20 mouse cellular contexts compared by ENCODE assay signal in the genomic region with DNA sequence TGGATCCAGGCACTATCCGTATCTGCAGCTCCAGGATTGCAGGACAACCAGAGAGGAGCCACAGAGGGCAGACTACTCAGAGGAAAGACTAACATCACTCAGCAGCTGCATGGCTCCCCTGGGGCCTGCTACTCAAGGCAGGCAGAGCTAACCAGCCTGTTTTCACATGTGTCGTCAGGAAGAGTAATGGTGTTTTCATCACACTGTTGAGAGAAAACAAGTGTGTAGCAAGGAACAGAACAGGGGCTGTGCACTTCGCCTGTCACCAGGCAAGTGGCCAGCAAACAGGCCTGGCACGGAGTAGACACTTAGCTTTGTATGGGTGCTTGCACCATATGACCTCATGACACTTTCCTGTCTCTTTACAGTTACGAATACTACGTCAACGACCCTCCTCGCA. TPM values are rescaled to one million over a fixed set of nuclear protein-coding genes. Genes with fewer than 3 reads are reported as not detected.
DNase-seq lines count a peak whose midpoint lies in the region; ATAC-seq lines count a peak whose summit lies in the region.
"Had no signal": no experiment of that assay in that cellular context is flagged by ENCODE, and none has a peak within 500 bp of the region (broad histone marks: within the 10 kb centered on the region; RNA-seq: fewer than 3 reads in every experiment).

No protein-coding gene starts in this region.

- H3K9ac ChIP-seq in hindbrain, embryonic 11.5 days (ENCODE audit: low read depth, low read length), result no peak overlapping the region
- no peak overlapping the region; the same call in 1 of the 2 replicates for H3K9ac ChIP-seq in hindbrain, embryonic 13.5 days
- H3K9ac ChIP-seq: embryonic facial prominence, embryonic 12.5 days; liver, embryonic 15.5 days had no signal

- 64% methylated on average over 8 of the region's 8 CpGs for WGBS in hindbrain, embryonic 11.5 days
- 58% methylated on average over 8 of the region's 8 CpGs for WGBS in hindbrain, embryonic 13.5 days

- peaks cover 16% of the 10 kb centered on the region for H3K27me3 ChIP-seq in hindbrain, embryonic 11.5 days (ENCODE audit: control insufficient read depth, insufficient read depth, low read length)
- H3K27me3 ChIP-seq in hindbrain, embryonic 13.5 days, result peaks cover 32% of the 10 kb centered on the region
- peaks cover 19% of the 10 kb centered on the region for H3K27me3 ChIP-seq in megakaryocyte, embryonic 14.5 days (replicated peaks)

- no peaks in the 10 kb centered on the region for H3K9me3 ChIP-seq in hindbrain, embryonic 11.5 days (ENCODE audit: control insufficient read depth, low read length)
- H3K9me3 ChIP-seq in hindbrain, embryonic 13.5 days, result no peaks in the 10 kb centered on the region
- no peaks in the 10 kb centered on the region for H3K9me3 ChIP-seq in megakaryocyte, embryonic 14.5 days
- H3K9me3 ChIP-seq: embryonic facial prominence, embryonic 12.5 days; forebrain, embryonic 10.5 days; liver, embryonic 15.5 days had no signal

- peaks cover 13% of the 10 kb centered on the region for H3K4me1 ChIP-seq in hindbrain, embryonic 11.5 days (replicated peaks; ENCODE audit: control insufficient read depth, insufficient read depth, low read length)
- peaks cover 54% of the 10 kb centered on the region for H3K4me1 ChIP-seq in hindbrain, embryonic 13.5 days (replicated peaks)
- H3K4me1 ChIP-seq in megakaryocyte, embryonic 14.5 days, result peaks cover 85% of the 10 kb centered on the region

- DNase-seq in adrenal gland, postnatal 10 days, result peak; percentile 41
- no peak for DNase-seq in adrenal gland, postnatal 25 days
- DNase-seq in hindbrain, embryonic 11.5 days (ENCODE audit: low spot score), result peak; percentile 33
- no peak for DNase-seq in frontal cortex, postnatal 10 days (ENCODE audit: low spot score in 2 of 2)
- DNase-seq in retina, postnatal 1 day, result no peak
- DNase-seq: cerebellum, adult 9-10 months; lung, postnatal 36 days; midbrain, embryonic 14.5 days; right cerebral cortex, postnatal 14 days; thymus, postnatal 14 days had no signal

- ATAC-seq in hindbrain, embryonic 11.5 days (ENCODE audit: low FRiP score), result no peak
- ATAC-seq in hindbrain, embryonic 13.5 days (ENCODE audit: low FRiP score), result no peak
- no peak for ATAC-seq in megakaryocyte, adult 5-6 weeks (ENCODE audit: poor library complexity, severe bottlenecking)
- ATAC-seq: intestine, embryonic 16.5 days had no signal

- H3K4me2 ChIP-seq in hindbrain, embryonic 11.5 days (replicated peaks; ENCODE audit: low read depth, low read length), result no peak overlapping the region
- H3K4me2 ChIP-seq in hindbrain, embryonic 13.5 days, result no peak overlapping the region
- H3K4me2 ChIP-seq: embryonic facial prominence, embryonic 12.5 days; liver, embryonic 15.5 days had no signal

- H3K4me3 ChIP-seq in hindbrain, embryonic 11.5 days (ENCODE audit: low read depth, low read length), result no peak overlapping the region
- no peak overlapping the region for H3K4me3 ChIP-seq in hindbrain, embryonic 13.5 days
- peak overlapping the region; percentile 65 for H3K4me3 ChIP-seq in megakaryocyte, embryonic 14.5 days (replicated peaks)
- H3K4me3 ChIP-seq: embryonic facial prominence, embryonic 12.5 days; forebrain, embryonic 10.5 days; liver, embryonic 15.5 days had no signal

- H3K27ac ChIP-seq in hindbrain, embryonic 11.5 days (ENCODE audit: low read depth, low read length), result no peak overlapping the region
- no peak overlapping the region for H3K27ac ChIP-seq in hindbrain, embryonic 13.5 days
- H3K27ac ChIP-seq: embryonic facial prominence, embryonic 12.5 days; forebrain, embryonic 10.5 days; liver, embryonic 15.5 days had no signal

- H3K36me3 ChIP-seq in hindbrain, embryonic 11.5 days (ENCODE audit: control insufficient read depth, insufficient read depth, low read length), result no peaks in the 10 kb centered on the region
- peaks cover 16% of the 10 kb centered on the region for H3K36me3 ChIP-seq in hindbrain, embryonic 13.5 days
- H3K36me3 ChIP-seq in megakaryocyte, embryonic 14.5 days (replicated peaks; ENCODE audit: low read length), result peaks cover 18% of the 10 kb centered on the region

RNA-seq across cellular contexts. Expression of a gene that starts 2.7 kb away (rescaled TPM):
- total RNA-seq in adrenal gland, postnatal 10 days (2021), result under 1 TPM; 0.15 to 0.24 TPM
- 0.30 TPM in 1 of 2 replicates, not detected in the other for total RNA-seq in adrenal gland, postnatal 25 days (2021)
- polyA plus RNA-seq in hindbrain, embryonic 11.5 days (2014; fragmentation: Nextera tagmentation; extraction: Ambion mirVana), result 0.32 and 0.33 TPM in 2 replicates
- 0.75 and 0.96 TPM in 2 replicates for polyA plus RNA-seq in hindbrain, embryonic 13.5 days (2015; fragmentation: Nextera tagmentation; extraction: Ambion mirVana)
- polyA plus RNA-seq in megakaryocyte, embryonic 14.5 days (2012; ENCODE audit: insufficient read depth, low replicate concordance), result not detected in 2 replicates
- not detected in 2 replicates for total RNA-seq in megakaryocyte, adult 5-6 weeks (2015)
- total RNA-seq in megakaryocyte, adult 5-6 weeks (2017), result not detected in 2 replicates
- total RNA-seq: gastrocnemius, adult 18-20 months; granulocyte monocyte progenitor cell, adult 5-6 weeks; hematopoietic stem cell, adult 5-6 weeks had no signal

RNA-seq across cellular contexts. Expression of a gene that starts 4.0 kb away (rescaled TPM):
- total RNA-seq in adrenal gland, postnatal 10 days (2021), result 10 to 100 TPM; 25.9 to 43.2 TPM
- 11.0 and 14.9 TPM in 2 replicates for total RNA-seq in adrenal gland, postnatal 25 days (2021)
- 4.9 and 5.4 TPM in 2 replicates for polyA plus RNA-seq in hindbrain, embryonic 11.5 days (2014; fragmentation: Nextera tagmentation; extraction: Ambion mirVana)
- polyA plus RNA-seq in hindbrain, embryonic 13.5 days (2015; fragmentation: Nextera tagmentation; extraction: Ambion mirVana), result 9.3 and 14.7 TPM in 2 replicates
- polyA plus RNA-seq in megakaryocyte, embryonic 14.5 days (2012; ENCODE audit: insufficient read depth, low replicate concordance), result 31.5 and 35.5 TPM in 2 replicates
- not detected in 2 replicates for total RNA-seq in megakaryocyte, adult 5-6 weeks (2015)
- not detected in 2 replicates for total RNA-seq in megakaryocyte, adult 5-6 weeks (2017)
- total RNA-seq: granulocyte monocyte progenitor cell, adult 5-6 weeks had no signal

RNA-seq across cellular contexts. Expression of a gene that starts 14.7 kb away (rescaled TPM):
- total RNA-seq in adrenal gland, postnatal 10 days (2021), result 10 to 100 TPM; 77.3 to 78.7 TPM
- total RNA-seq in adrenal gland, postnatal 25 days (2021), result 53.1 and 54.4 TPM in 2 replicates
- polyA plus RNA-seq in hindbrain, embryonic 11.5 days (2014; fragmentation: Nextera tagmentation; extraction: Ambion mirVana), result 43.6 and 45.7 TPM in 2 replicates
- 44.3 and 47.3 TPM in 2 replicates for polyA plus RNA-seq in hindbrain, embryonic 13.5 days (2015; fragmentation: Nextera tagmentation; extraction: Ambion mirVana)
- polyA plus RNA-seq in megakaryocyte, embryonic 14.5 days (2012; ENCODE audit: insufficient read depth, low replicate concordance), result 4.6 and 12.9 TPM in 2 replicates
- 7.0 and 10.7 TPM in 2 replicates for total RNA-seq in megakaryocyte, adult 5-6 weeks (2015)
- 15.1 and 20.2 TPM in 2 replicates for total RNA-seq in megakaryocyte, adult 5-6 weeks (2017)

RNA-seq across cellular contexts. Expression of a gene that starts 36.8 kb away (rescaled TPM):
- 10 to 100 TPM; 25.1 to 33.8 TPM for total RNA-seq in adrenal gland, postnatal 10 days (2021)
- 42.3 and 45.0 TPM in 2 replicates for total RNA-seq in adrenal gland, postnatal 25 days (2021)
- 42.9 and 46.2 TPM in 2 replicates for polyA plus RNA-seq in hindbrain, embryonic 11.5 days (2014; fragmentation: Nextera tagmentation; extraction: Ambion mirVana)
- 57.5 and 59.7 TPM in 2 replicates for polyA plus RNA-seq in hindbrain, embryonic 13.5 days (2015; fragmentation: Nextera tagmentation; extraction: Ambion mirVana)
- 2.9 and 19.5 TPM in 2 replicates for polyA plus RNA-seq in megakaryocyte, embryonic 14.5 days (2012; ENCODE audit: insufficient read depth, low replicate concordance)
- 16.4 and 21.6 TPM in 2 replicates for total RNA-seq in megakaryocyte, adult 5-6 weeks (2015)
- total RNA-seq in megakaryocyte, adult 5-6 weeks (2017), result 30.7 and 39.8 TPM in 2 replicates

RNA-seq across cellular contexts. Expression of a gene that starts 37.0 kb away (rescaled TPM):
- total RNA-seq in adrenal gland, postnatal 10 days (2021), result 10 to 100 TPM; 11.9 to 17.4 TPM
- 18.0 and 18.4 TPM in 2 replicates for total RNA-seq in adrenal gland, postnatal 25 days (2021)
- polyA plus RNA-seq in hindbrain, embryonic 11.5 days (2014; fragmentation: Nextera tagmentation; extraction: Ambion mirVana), result 22.0 and 22.2 TPM in 2 replicates
- polyA plus RNA-seq in hindbrain, embryonic 13.5 days (2015; fragmentation: Nextera tagmentation; extraction: Ambion mirVana), result 25.0 and 27.3 TPM in 2 replicates
- polyA plus RNA-seq in megakaryocyte, embryonic 14.5 days (2012; ENCODE audit: insufficient read depth, low replicate concordance), result 2.4 and 23.7 TPM in 2 replicates
- total RNA-seq in megakaryocyte, adult 5-6 weeks (2015), result 22.8 and 24.1 TPM in 2 replicates
- 46.7 and 50.7 TPM in 2 replicates for total RNA-seq in megakaryocyte, adult 5-6 weeks (2017)

Comparison
In these comparisons a context has a peak if more than half of its experiments do, and no peak if none do; other contexts are left out.
1. DNase-seq: peak in adrenal gland, postnatal 10 days (single experiment) and hindbrain, embryonic 11.5 days (single experiment); none in adrenal gland, postnatal 25 days (single experiment), frontal cortex, postnatal 10 days (0 of 2) and retina, postnatal 1 day (single experiment).
2. RNA of a gene that starts 4.0 kb away (total RNA-seq): 25.9 to 43.2 TPM in adrenal gland, postnatal 10 days and 11.0 to 14.9 TPM in adrenal gland, postnatal 25 days; not detected in megakaryocyte, adult 5-6 weeks; every median in the first group is over 10 times any median in the second.